Mouse (Mus musculus): ENCODE results near the gene Cd47. TPM values are rescaled to one million over a fixed set of nuclear protein-coding genes. Genes with fewer than 3 reads are reported as not detected.

Gene Cd47
- 139 and 166 TPM in 2 replicates for polyA plus RNA-seq (2014; fragmentation: Nextera tagmentation; extraction: Ambion mirVana)

DNA sequence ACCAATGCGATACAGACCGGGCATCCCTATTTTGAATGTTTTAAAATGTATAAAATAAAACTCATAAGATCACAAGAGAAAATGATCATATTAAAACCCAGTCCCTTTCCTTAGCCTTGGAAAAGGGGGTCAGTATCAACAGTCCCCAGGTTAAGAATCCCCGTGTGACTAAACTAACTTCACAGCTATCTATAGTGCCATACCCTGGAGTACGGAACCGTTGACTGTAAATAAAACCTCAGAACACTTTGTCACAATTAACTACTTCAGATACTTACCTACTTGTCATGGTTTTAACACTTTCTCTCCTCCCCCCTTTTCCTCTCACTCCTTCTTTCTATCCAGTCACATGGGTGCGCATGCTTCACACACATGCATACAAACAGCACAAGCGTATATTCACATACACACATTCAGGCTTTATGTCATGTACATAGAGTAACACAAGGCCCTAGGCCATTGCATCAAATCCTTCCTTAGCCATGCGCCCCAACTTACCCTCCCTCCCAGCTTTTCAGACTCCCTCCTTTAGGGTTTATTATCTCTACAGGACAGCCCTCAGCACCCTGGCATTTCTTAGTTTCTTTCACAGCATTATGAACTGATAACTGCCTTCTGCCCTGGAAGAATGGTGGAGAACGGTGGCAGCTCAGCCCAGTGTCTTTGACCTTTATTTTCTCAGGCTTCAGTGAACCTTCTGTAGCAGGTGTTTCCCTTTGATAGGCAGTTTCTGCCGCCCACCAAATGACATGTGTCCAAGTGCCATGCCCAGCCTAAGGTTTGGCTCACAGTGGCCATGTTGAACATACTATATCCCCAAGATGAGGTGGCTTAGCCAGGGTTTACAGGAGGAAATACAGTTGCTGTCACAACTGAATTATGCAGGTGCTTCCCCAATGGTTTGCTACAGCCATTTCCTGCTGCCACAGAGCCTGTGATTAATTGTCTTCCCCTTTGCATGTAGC is at the start of gene Cd47:
TSS of gene Cd47 (plus strand) at position 937 of the 965 bp plus-strand sequence.
- Histone ChIP-seq H3K27me3 (ENCODE audit: control insufficient read depth, insufficient read depth, low read length) (no peaks in the 10 kb centered on the region), H3K4me3 (ENCODE audit: low read depth, low read length) (no peak within 1 kb of the TSS), H3K4me1 (ENCODE audit: control insufficient read depth, insufficient read depth, low read length) (peaks cover 10% of the 10 kb centered on the region), H3K4me2 (ENCODE audit: low read depth, low read length) (no peak within 1 kb of the TSS), H3K9ac (replicated peaks; ENCODE audit: low read depth, low read length) (no peak within 1 kb of the TSS), H3K36me3 (ENCODE audit: control insufficient read depth, insufficient read depth, low read length) (no peaks in the 10 kb centered on the region), H3K27ac (ENCODE audit: low read depth, low read length) (no peak within 1 kb of the TSS), H3K9me3 (ENCODE audit: control insufficient read depth, low read length) (no peaks in the 10 kb centered on the region)
- ATAC-seq (ENCODE audit: low read depth), result no peak
- 83% methylated on average over 10 of the region's 10 CpGs for WGBS

DNA sequence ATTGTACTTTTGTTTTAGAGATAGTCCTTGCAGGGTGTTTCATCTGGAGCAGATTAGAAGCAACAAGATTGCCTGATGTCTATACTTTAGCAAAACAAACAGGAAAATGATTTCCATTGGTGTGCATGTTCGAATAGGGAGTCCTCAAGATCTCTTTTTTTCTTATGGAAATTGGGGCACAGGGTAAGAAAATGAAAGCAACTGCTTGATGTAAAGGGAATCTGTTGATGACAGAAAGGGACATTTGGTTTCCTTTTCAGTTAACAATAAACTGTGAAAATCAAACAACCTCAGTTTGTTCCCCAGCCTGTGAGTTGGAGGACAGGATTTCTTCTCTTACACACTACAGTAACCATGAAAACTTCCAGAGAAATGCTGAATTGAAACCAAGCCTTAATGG is 47.4 kb upstream of the Cd47 start:
- no peaks in the 10 kb centered on the region for H3K9me3 ChIP-seq (ENCODE audit: control insufficient read depth, low read length)
- no peak overlapping the region for H3K9ac ChIP-seq (replicated peaks; ENCODE audit: low read depth, low read length)
- no peaks in the 10 kb centered on the region for H3K4me1 ChIP-seq (ENCODE audit: control insufficient read depth, insufficient read depth, low read length)
- ATAC-seq (ENCODE audit: low read depth), result no peak
- H3K36me3 ChIP-seq (ENCODE audit: control insufficient read depth, insufficient read depth, low read length), result no peaks in the 10 kb centered on the region
- no peak overlapping the region for H3K4me2 ChIP-seq (ENCODE audit: low read depth, low read length)
- H3K27me3 ChIP-seq (ENCODE audit: control insufficient read depth, insufficient read depth, low read length), result no peaks in the 10 kb centered on the region
- WGBS, result 31% methylated on average over 1 of the region's 1 CpGs
- no peak overlapping the region; the same call in 1 of the 2 replicates for H3K27ac ChIP-seq (ENCODE audit: low read depth, low read length)
- no peak overlapping the region for H3K4me3 ChIP-seq (ENCODE audit: low read depth, low read length)

DNA sequence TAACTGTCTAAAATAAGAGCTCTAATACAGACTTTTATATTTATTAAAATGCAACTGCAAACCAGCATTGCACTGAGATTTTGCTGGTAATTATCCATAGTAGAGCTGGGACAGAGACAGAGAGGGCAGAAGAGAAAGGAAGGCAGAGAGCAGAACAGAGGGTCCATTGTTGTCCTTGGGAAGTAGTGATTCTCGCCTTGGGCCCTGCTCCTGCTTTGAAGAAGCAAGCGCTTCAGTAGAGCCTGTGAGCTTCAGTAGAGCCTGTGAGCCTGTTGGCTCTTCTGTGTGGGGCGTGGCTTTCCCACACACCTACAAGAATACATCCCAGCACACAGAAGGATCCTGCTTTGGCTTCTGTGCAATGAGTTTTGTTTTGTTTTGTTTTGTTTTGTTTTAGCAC is 47.0 kb upstream of the Cd47 start:
- Histone ChIP-seq H3K4me2 (ENCODE audit: low read depth, low read length) (no peak overlapping the region), H3K27ac (ENCODE audit: low read depth, low read length) (no peak overlapping the region; the same call in 1 of the 2 replicates), H3K4me3 (ENCODE audit: low read depth, low read length) (no peak overlapping the region), H3K4me1 (ENCODE audit: control insufficient read depth, insufficient read depth, low read length) (no peaks in the 10 kb centered on the region), H3K9me3 (ENCODE audit: control insufficient read depth, low read length) (no peaks in the 10 kb centered on the region), H3K9ac (replicated peaks; ENCODE audit: low read depth, low read length) (no peak overlapping the region), H3K36me3 (ENCODE audit: control insufficient read depth, insufficient read depth, low read length) (no peaks in the 10 kb centered on the region), H3K27me3 (ENCODE audit: control insufficient read depth, insufficient read depth, low read length) (no peaks in the 10 kb centered on the region)
- peak; percentile 60; the same call in 1 of the 2 replicates for ATAC-seq (ENCODE audit: low read depth)
- WGBS, result 37% methylated on average over 3 of the region's 3 CpGs

DNA sequence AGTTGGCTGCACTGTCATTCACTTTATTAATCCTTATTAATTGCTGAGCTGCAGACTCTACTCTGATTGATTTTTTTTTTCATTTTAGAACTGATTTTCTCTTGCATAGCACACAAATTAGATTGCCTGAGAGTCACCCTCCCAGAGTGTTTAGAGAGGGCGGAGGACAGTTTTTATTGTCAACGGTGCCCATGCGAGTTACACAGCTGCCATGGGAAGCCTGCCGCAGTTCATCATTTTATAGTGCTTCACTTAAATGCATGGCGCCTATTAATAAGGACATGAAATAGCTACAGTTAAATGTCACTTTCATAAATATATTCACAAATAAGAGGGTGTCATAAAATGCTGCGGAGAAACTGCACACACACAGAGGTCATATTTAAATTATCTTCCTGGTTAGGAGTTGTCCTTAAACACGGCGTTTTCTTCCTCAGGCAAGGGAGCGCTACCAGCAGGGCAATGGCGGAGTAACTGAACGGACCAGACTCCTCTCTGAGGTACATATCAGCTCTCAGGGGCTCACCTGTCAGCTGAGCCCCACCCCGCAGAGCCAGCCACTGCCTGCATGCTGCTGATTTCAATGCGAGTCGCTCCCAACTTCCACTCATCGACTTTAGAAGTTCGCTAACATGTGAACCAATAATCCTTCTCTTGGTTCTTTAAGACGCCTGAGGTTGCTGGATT is 39.7 kb upstream of the Cd47 start:
- peak; percentile 85 for ATAC-seq (ENCODE audit: low read depth)
- no peaks in the 10 kb centered on the region for H3K36me3 ChIP-seq (ENCODE audit: control insufficient read depth, insufficient read depth, low read length)
- WGBS, result 66% methylated on average over 17 of the region's 17 CpGs

DNA sequence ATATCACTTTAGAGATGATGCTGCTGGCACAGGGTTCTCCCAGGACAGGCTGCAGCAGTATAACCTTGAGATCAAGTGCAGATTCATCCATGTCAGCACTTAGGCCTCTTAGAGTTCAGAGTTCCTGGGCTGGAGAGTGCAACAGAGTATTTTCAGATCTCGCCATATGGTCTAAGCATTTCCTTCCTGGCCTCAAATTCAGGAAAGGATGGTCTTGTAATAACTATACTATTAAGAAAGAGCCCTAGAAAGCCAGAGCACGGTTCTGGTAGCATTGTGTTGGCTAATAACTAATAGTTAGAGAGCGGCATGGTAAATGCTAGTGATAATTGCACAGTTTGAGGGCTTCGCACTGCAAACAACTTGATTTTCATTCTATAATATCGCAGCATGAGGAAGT is 38.4 kb upstream of the Cd47 start:
- Histone ChIP-seq H3K4me1 (ENCODE audit: control insufficient read depth, insufficient read depth, low read length) (peaks cover 2% of the 10 kb centered on the region; the same call in 1 of the 2 replicates), H3K4me2 (ENCODE audit: low read depth, low read length) (no peak overlapping the region), H3K9me3 (ENCODE audit: control insufficient read depth, low read length) (no peaks in the 10 kb centered on the region), H3K36me3 (ENCODE audit: control insufficient read depth, insufficient read depth, low read length) (no peaks in the 10 kb centered on the region), H3K4me3 (ENCODE audit: low read depth, low read length) (no peak overlapping the region), H3K27ac (ENCODE audit: low read depth, low read length) (no peak overlapping the region), H3K9ac (replicated peaks; ENCODE audit: low read depth, low read length) (no peak overlapping the region), H3K27me3 (ENCODE audit: control insufficient read depth, insufficient read depth, low read length) (no peaks in the 10 kb centered on the region)
- ATAC-seq (ENCODE audit: low read depth), result no peak
- 87% methylated on average over 5 of the region's 5 CpGs for WGBS

More for the DNA sequence above, 39.7 kb upstream of the Cd47 start:
- Histone ChIP-seq H3K27me3 (ENCODE audit: control insufficient read depth, insufficient read depth, low read length) (no peaks in the 10 kb centered on the region), H3K27ac (ENCODE audit: low read depth, low read length) (no peak overlapping the region), H3K4me3 (ENCODE audit: low read depth, low read length) (no peak overlapping the region), H3K9me3 (ENCODE audit: control insufficient read depth, low read length) (no peaks in the 10 kb centered on the region), H3K4me2 (ENCODE audit: low read depth, low read length) (no peak overlapping the region), H3K9ac (replicated peaks; ENCODE audit: low read depth, low read length) (no peak overlapping the region), H3K4me1 (ENCODE audit: control insufficient read depth, insufficient read depth, low read length) (peaks cover 2% of the 10 kb centered on the region; the same call in 1 of the 2 replicates)

DNA sequence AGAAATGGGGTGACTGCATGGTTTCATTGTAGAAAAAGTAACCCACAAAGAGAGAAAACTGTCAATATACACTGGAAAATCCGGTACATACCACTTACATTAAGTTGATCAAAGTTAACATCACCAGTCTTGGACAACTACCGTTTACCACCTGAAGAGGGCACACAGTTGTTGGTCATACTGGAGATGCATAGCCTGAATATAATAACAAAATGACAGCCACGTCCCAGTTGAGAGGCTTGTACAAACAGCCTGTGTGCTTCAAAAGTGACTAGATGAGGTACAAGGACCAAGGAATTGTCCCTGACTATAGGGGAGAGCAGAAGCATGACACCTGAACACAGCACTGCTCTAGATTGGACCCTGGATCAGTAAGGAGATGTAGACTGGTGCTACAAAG is 34.0 kb upstream of the Cd47 start:
- Histone ChIP-seq H3K9me3 (ENCODE audit: control insufficient read depth, low read length) (no peaks in the 10 kb centered on the region), H3K27me3 (ENCODE audit: control insufficient read depth, insufficient read depth, low read length) (no peaks in the 10 kb centered on the region), H3K4me1 (ENCODE audit: control insufficient read depth, insufficient read depth, low read length) (peaks cover 2% of the 10 kb centered on the region; the same call in 1 of the 2 replicates), H3K4me2 (ENCODE audit: low read depth, low read length) (no peak overlapping the region), H3K4me3 (ENCODE audit: low read depth, low read length) (no peak overlapping the region), H3K27ac (ENCODE audit: low read depth, low read length) (no peak overlapping the region), H3K36me3 (ENCODE audit: control insufficient read depth, insufficient read depth, low read length) (no peaks in the 10 kb centered on the region), H3K9ac (replicated peaks; ENCODE audit: low read depth, low read length) (no peak overlapping the region)
- no peak for ATAC-seq (ENCODE audit: low read depth)
- 69% methylated on average over 3 of the region's 3 CpGs for WGBS

DNA sequence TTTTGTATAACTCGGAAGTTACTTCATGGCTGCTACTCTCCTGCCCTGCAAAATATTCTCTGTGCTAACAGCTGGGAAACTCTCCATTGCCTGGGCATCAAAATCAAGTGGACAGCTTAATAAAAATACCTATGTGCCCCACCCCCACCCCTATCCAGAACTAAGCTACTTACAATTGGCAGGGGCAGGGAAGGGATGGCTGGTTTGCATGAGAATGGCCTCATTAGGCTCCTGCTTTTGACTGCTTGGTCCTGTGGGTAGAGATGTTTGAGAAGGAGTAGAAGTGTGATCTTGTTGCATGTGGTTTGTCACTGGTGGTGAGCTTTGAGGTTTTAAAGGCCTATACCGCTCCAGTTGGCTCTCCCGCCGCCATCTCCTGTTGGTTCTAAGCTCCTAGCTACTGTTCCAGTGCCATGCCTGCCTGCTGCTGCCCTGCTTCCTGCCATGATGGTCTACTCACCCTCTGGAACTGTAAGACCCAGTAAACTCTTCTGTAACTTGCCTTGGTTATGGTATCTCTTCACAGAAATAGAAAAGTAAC is 31.8 kb upstream of the Cd47 start:
- 88% methylated on average over 4 of the region's 4 CpGs for WGBS
- Histone ChIP-seq H3K9me3 (ENCODE audit: control insufficient read depth, low read length) (no peaks in the 10 kb centered on the region), H3K36me3 (ENCODE audit: control insufficient read depth, insufficient read depth, low read length) (no peaks in the 10 kb centered on the region), H3K27me3 (ENCODE audit: control insufficient read depth, insufficient read depth, low read length) (no peaks in the 10 kb centered on the region), H3K27ac (ENCODE audit: low read depth, low read length) (no peak overlapping the region), H3K9ac (replicated peaks; ENCODE audit: low read depth, low read length) (no peak overlapping the region), H3K4me2 (ENCODE audit: low read depth, low read length) (no peak overlapping the region), H3K4me3 (ENCODE audit: low read depth, low read length) (no peak overlapping the region), H3K4me1 (ENCODE audit: control insufficient read depth, insufficient read depth, low read length) (no peaks in the 10 kb centered on the region)
- no peak for ATAC-seq (ENCODE audit: low read depth)

DNA sequence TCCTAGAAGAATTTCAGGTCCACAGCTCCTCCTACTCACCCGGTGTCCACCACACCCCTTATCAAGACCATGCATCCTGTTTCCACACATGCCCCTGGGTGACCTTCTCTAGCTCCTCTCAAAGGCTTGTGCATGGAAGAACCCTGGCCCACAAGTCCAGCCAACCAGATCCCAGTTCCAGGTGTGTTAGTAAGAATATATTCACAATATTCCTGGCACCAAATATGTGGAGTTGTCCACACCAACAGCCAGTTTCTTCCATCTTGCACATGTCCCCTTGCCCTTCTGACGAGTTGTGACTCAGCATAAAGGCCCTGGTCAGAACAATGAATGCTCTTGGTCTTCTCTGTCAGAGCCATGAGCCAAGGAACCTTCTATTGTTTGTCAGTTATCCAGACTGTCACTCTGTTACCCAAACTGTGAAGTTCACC is 30.5 kb upstream of the Cd47 start:
- Histone ChIP-seq H3K27ac (ENCODE audit: low read depth, low read length) (no peak overlapping the region), H3K4me1 (ENCODE audit: control insufficient read depth, insufficient read depth, low read length) (no peaks in the 10 kb centered on the region), H3K9ac (replicated peaks; ENCODE audit: low read depth, low read length) (no peak overlapping the region), H3K4me2 (ENCODE audit: low read depth, low read length) (no peak overlapping the region), H3K27me3 (ENCODE audit: control insufficient read depth, insufficient read depth, low read length) (no peaks in the 10 kb centered on the region), H3K4me3 (ENCODE audit: low read depth, low read length) (no peak overlapping the region), H3K36me3 (ENCODE audit: control insufficient read depth, insufficient read depth, low read length) (no peaks in the 10 kb centered on the region), H3K9me3 (ENCODE audit: control insufficient read depth, low read length) (no peaks in the 10 kb centered on the region)
- no peak for ATAC-seq (ENCODE audit: low read depth)
- WGBS, result 89% methylated on average over 2 of the region's 2 CpGs
